Mouse (Mus musculus): ENCODE measurements around the gene Crk. TPM values are rescaled to one million over a fixed set of nuclear protein-coding genes. Genes with fewer than 3 reads are reported as not detected.

Crk gene
- polyA plus RNA-seq, 1 experiment from 2014 or later, result 116 TPM

DNA sequence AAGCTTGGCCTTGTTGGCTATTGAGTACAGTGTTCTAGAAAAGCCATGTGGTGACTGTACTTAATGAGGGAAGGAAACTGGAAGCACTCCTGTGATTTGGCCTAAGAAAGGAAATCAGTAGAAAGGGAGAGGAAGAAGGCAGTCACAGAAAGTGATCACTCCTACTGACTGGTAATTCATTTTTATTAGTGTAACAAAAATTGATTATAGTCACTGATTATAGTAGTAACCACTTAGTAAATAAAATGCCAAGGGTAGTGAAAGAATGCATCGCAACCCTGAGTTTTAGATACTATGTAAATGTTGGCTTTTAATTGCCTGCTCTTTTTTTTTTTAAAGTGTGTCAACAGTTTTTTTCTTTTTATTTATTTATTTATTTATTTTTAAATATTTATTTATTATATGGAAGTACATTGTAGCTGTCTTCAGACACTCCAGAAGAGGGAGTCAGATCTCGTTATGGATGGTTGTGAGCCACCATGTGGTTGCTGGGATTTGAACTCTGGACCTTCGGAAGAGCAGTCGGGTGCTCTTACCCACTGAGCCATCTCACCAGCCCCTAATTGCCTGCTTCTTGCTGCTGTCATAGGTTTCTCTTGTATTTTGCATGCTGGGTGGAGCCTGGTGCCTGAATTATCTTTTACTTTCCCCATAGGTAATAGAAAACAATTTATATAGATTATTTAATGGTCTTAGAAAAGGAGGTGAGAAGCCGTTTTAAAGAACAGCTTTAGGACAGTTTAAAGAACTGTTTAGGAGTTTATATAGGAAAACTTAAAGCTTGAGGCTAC, 56.6 kb downstream of the Crk start:
- Histone ChIP-seq H3K36me3 (0 out of 2 replicates have a peak, but pooled peaks cover 3% of the 10 kb centered on the region), H3K27me3 (replicated peaks) (no peaks in the 10 kb centered on the region), H3K4me3 (replicated peaks) (peak overlapping the region; percentile 88; the same call in 1 of the 2 replicates), H3K27ac (no peak overlapping the region), H3K4me2 (peak overlapping the region; percentile 59), H3K9ac (no peak overlapping the region), H3K9me3 (no peaks in the 10 kb centered on the region), H3K4me1 (peaks cover 25% of the 10 kb centered on the region)
- 66% methylated on average over 5 of the region's 5 CpGs for WGBS
- no peak for ATAC-seq (ENCODE audit: insufficient read depth, low FRiP score, low read depth)

DNA sequence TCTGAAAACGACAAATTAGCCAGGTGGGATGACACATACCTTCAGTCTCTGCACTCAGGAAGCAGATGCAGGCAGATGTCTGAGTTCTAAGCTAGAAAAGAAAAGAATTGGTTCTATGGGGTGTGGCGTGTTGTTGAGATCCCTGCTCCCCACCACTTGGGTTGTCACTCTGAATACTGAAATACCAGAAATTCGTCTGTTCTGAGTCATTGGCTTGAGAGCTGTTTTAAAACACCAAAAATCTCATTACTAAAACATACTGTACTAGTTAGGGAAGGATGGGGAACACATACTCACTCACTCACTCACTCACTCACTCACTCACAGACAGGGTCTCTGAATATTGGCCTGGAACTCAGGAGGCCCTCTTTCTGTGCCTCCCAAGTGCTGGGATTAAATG, 57.9 kb downstream of the Crk start:
- 40% methylated on average over 3 of the region's 3 CpGs for WGBS
- no peaks in the 10 kb centered on the region for H3K27me3 ChIP-seq (replicated peaks)
- H3K4me3 ChIP-seq (replicated peaks), result no peak overlapping the region
- peaks cover 23% of the 10 kb centered on the region for H3K4me1 ChIP-seq
- no peak for ATAC-seq (ENCODE audit: insufficient read depth, low FRiP score, low read depth)
- no peak overlapping the region for H3K9ac ChIP-seq
- no peaks in the 10 kb centered on the region for H3K9me3 ChIP-seq
- 0 out of 2 replicates have a peak, but pooled peaks cover 3% of the 10 kb centered on the region for H3K36me3 ChIP-seq
- peak overlapping the region; percentile 5; the same call in 1 of the 2 replicates for H3K4me2 ChIP-seq
- no peak overlapping the region for H3K27ac ChIP-seq

DNA sequence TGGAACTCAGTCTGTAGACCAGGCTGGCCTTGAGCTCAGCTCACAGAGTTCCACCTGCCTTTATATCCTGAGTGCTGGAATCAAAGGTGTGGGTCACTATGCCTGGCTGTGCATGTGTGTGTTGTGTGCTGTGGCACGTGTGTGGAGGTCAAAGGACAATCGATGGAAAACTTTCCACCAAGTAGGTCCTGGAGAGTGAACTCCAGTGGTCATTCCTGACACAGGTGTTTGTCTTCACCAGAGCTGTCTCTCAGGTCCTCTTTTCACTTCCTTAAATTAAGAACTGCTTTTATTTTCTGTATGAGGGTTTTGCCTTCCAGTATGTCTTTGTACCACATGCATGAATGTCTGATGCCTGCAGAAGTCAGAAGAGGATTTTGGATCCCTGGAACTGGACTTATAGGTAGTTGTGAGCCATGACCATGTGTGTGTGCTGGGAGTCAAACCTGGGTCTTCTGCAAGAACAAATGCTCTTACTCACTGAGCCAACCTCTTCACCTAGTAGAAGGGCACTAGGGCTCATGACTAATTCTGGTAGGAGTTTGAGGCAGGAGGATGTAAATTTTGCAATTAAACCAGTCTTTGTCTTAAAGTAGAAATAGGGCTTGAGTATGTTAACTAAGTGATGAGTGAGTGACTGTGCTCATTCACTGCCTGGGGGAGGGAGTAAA, 58.9 kb downstream of the Crk start:
- Histone ChIP-seq H3K27me3 (replicated peaks) (no peaks in the 10 kb centered on the region), H3K36me3 (0 out of 2 replicates have a peak, but pooled peaks cover 3% of the 10 kb centered on the region), H3K27ac (no peak overlapping the region), H3K9ac (no peak overlapping the region), H3K4me1 (peaks cover 20% of the 10 kb centered on the region), H3K4me2 (no peak overlapping the region), H3K9me3 (no peaks in the 10 kb centered on the region), H3K4me3 (replicated peaks) (no peak overlapping the region)
- 63% methylated on average over 2 of the region's 2 CpGs for WGBS
- ATAC-seq (ENCODE audit: insufficient read depth, low FRiP score, low read depth), result no peak

DNA sequence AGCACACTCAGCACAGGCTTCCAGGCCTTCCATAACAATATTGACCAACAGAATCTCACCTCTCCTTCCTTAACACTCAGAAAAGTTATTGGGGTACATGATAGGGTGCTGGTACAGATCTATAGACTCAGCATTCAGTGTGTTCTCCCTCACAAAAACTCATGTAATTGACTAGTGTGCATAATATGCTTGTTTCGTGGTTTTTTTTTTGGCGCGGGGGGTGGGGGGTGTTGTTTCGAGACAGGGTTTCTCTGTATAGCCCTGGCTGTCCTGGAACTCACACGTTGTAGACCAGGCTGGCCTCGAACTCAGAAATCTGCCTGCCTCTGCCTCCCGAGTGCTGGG, 59.4 kb downstream of the Crk start:
- no peak overlapping the region for H3K4me2 ChIP-seq
- ATAC-seq (ENCODE audit: insufficient read depth, low FRiP score, low read depth), result no peak
- 0 out of 2 replicates have a peak, but pooled peaks cover 3% of the 10 kb centered on the region for H3K36me3 ChIP-seq
- H3K9ac ChIP-seq, result no peak overlapping the region
- H3K27ac ChIP-seq, result no peak overlapping the region
- no peaks in the 10 kb centered on the region for H3K27me3 ChIP-seq (replicated peaks)
- 93% methylated on average over 7 of the region's 7 CpGs for WGBS
- H3K4me1 ChIP-seq, result peaks cover 20% of the 10 kb centered on the region
- H3K4me3 ChIP-seq (replicated peaks), result no peak overlapping the region
- no peaks in the 10 kb centered on the region for H3K9me3 ChIP-seq

DNA sequence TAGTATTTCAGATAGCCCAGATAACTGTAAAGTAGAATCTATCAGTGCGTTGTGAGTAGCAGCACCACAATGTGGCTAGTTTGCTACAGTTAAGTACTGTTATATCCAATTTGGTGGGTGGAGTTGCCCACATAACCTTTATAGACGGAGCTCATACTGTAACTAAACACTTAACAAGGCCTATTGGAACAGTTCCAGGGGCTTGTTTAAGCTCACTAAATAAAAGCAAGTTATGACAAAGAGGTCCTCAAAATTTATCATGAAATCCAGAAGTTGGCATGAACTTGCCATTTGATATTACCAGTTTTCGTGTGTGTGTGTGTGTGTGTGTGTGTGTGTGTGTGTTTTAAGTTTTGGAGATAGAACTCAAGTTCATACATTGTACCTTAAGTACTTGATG, 61.1 kb downstream of the Crk start:
- no peak for ATAC-seq (ENCODE audit: insufficient read depth, low FRiP score, low read depth)
- 42% methylated on average over 3 of the region's 3 CpGs for WGBS
- no peaks in the 10 kb centered on the region for H3K9me3 ChIP-seq

DNA sequence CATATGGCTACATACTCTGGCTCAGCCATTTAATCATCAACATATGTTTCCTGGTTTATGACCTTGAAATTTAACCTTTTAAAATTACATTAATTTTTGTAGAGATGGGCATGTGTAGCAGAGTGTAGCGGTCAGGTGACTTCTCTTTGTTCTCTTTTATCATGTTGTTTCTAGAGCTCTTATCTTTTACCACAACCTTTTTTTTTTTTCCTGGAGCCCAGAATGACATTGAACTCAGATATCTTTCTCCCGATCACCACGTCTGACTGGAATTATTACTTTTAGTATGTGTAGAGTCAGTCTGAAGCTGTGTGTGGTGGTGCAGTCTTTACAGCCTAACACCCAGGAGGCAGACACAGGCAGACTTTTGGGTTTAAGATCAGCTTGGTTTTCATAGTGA, 62.6 kb downstream of the Crk start:
- 55% methylated on average over 3 of the region's 3 CpGs for WGBS
- H3K27me3 ChIP-seq (replicated peaks), result no peaks in the 10 kb centered on the region
- no peak overlapping the region for H3K27ac ChIP-seq
- no peak overlapping the region for H3K4me2 ChIP-seq
- H3K9me3 ChIP-seq, result no peaks in the 10 kb centered on the region
- no peak overlapping the region for H3K4me3 ChIP-seq (replicated peaks)
- H3K9ac ChIP-seq, result no peak overlapping the region
- no peak for ATAC-seq (ENCODE audit: insufficient read depth, low FRiP score, low read depth)
- H3K4me1 ChIP-seq, result peaks cover 10% of the 10 kb centered on the region
- H3K36me3 ChIP-seq, result 0 out of 2 replicates have a peak, but pooled peaks cover 3% of the 10 kb centered on the region

More for the DNA sequence above, 61.1 kb downstream of the Crk start:
- Histone ChIP-seq H3K27me3 (replicated peaks) (no peaks in the 10 kb centered on the region), H3K4me2 (no peak overlapping the region), H3K27ac (no peak overlapping the region), H3K4me1 (peaks cover 15% of the 10 kb centered on the region), H3K36me3 (0 out of 2 replicates have a peak, but pooled peaks cover 3% of the 10 kb centered on the region), H3K9ac (no peak overlapping the region), H3K4me3 (replicated peaks) (no peak overlapping the region)

DNA sequence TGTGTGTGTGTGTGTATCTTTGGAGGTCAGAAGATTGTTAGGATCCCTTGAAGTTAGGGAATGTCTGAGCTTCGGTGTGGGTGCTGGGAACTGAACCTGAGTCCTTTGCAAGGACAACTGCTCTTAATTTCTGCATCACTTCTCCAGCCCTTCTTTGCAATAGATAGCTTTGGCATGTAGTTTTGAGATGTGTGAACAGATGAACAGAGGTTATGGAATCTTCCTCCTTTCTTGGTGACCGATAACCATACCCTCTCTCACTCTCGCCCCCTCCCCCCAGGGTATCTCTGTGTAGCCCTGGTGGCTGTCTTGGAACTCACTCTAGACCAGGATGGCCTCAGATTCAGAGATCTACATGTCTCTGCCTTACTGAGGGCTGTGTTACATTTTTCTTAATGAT, 65.7 kb downstream of the Crk start:
- Histone ChIP-seq H3K9ac (no peak overlapping the region), H3K9me3 (no peaks in the 10 kb centered on the region), H3K27ac (no peak overlapping the region), H3K4me2 (no peak overlapping the region), H3K36me3 (no peaks in the 10 kb centered on the region), H3K27me3 (replicated peaks) (no peaks in the 10 kb centered on the region), H3K4me3 (replicated peaks) (no peak overlapping the region), H3K4me1 (0 out of 2 replicates have a peak, but pooled peaks cover 10% of the 10 kb centered on the region)
- no peak for ATAC-seq (ENCODE audit: insufficient read depth, low FRiP score, low read depth)
- whole genome bisulfite sequencing, result 90% methylated on average over 3 of the region's 3 CpGs

DNA sequence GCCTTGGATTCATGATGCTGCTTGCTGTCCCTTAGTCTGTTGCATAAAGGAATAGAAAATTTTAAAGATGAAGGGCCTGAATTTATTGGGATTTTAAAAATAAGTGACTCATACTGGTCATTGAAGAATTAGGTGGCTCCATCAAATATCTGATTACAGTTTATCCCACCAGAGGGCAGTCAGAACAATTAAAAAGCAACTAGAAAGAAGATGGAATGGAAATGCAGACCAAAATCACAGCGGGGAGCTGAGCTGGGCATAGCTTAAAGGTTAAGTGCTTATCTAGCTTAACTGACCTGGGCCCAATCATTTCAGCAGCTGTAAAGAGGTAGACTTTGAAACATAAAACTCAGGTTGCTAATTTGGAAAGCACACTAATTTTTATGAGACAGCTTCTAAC, 71.5 kb downstream of the Crk start:
- no peak overlapping the region for H3K27ac ChIP-seq
- H3K27me3 ChIP-seq (replicated peaks), result no peaks in the 10 kb centered on the region
- no peak overlapping the region for H3K9ac ChIP-seq
- H3K4me3 ChIP-seq (replicated peaks), result no peak overlapping the region
- H3K4me1 ChIP-seq, result 0 out of 2 replicates have a peak, but pooled peaks cover 6% of the 10 kb centered on the region
- H3K9me3 ChIP-seq, result no peaks in the 10 kb centered on the region
- H3K4me2 ChIP-seq, result no peak overlapping the region
- WGBS, result 63% methylated on average over 1 of the region's 1 CpGs
- no peaks in the 10 kb centered on the region for H3K36me3 ChIP-seq
- no peak for ATAC-seq (ENCODE audit: insufficient read depth, low FRiP score, low read depth)

DNA sequence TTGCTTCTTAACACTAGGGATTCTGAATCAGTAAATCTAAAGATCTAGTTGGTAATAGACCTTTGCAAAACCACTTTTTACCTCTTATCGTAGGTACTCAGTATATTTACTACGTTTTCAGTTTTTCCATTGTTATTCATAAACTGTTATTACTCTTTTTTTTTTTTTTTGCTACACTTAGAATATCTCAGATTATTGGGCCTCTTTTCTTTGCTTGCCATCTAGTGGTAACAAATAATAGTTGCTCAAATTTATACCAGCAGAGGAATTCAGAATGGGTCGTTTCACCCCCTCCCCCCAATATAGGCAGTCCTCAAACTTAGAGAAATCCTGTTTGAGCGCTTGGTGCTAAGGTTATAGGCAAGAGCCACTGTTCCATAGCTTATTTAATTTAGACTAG, 72.0 kb downstream of the Crk start:
- WGBS, result 71% methylated on average over 4 of the region's 4 CpGs
- H3K36me3 ChIP-seq, result peaks cover 4% of the 10 kb centered on the region; the same call in 1 of the 2 replicates
- no peak overlapping the region for H3K27ac ChIP-seq

More for the DNA sequence above, 72.0 kb downstream of the Crk start:
- H3K4me3 ChIP-seq (replicated peaks), result no peak overlapping the region
- ATAC-seq (ENCODE audit: insufficient read depth, low FRiP score, low read depth), result no peak
- H3K9ac ChIP-seq, result no peak overlapping the region
- no peaks in the 10 kb centered on the region for H3K27me3 ChIP-seq (replicated peaks)
- H3K4me2 ChIP-seq, result no peak overlapping the region
- H3K9me3 ChIP-seq, result no peaks in the 10 kb centered on the region
- H3K4me1 ChIP-seq, result 0 out of 2 replicates have a peak, but pooled peaks cover 6% of the 10 kb centered on the region

Other genes with a start within 250 kb of the Crk start
- gene Serpinf2, start 239.7 kb upstream of the Crk start, polyA plus RNA-seq (2015; fragmentation: Nextera tagmentation; extraction: Ambion mirVana), result 50.0 and 64.1 TPM in 2 replicates
- 6.0 and 6.4 TPM in 2 replicates for gene Wdr81, start 224.5 kb upstream of the Crk start, polyA plus RNA-seq (2015; fragmentation: Nextera tagmentation; extraction: Ambion mirVana)
- 19.7 and 22.3 TPM in 2 replicates for gene Tlcd2, start 217.5 kb upstream of the Crk start, polyA plus RNA-seq (2015; fragmentation: Nextera tagmentation; extraction: Ambion mirVana)
- gene Prpf8, start 192.4 kb upstream of the Crk start, polyA plus RNA-seq (2015; fragmentation: Nextera tagmentation; extraction: Ambion mirVana), result 49.9 and 58.6 TPM in 2 replicates
- 1.0 and 1.1 TPM in 2 replicates for gene Rilp, start 169.2 kb upstream of the Crk start, polyA plus RNA-seq (2015; fragmentation: Nextera tagmentation; extraction: Ambion mirVana)
- gene Scarf1, start 165.7 kb upstream of the Crk start, polyA plus RNA-seq (2015; fragmentation: Nextera tagmentation; extraction: Ambion mirVana), result 6.3 and 7.1 TPM in 2 replicates
- gene Slc43a2, start 147.6 kb upstream of the Crk start, polyA plus RNA-seq (2015; fragmentation: Nextera tagmentation; extraction: Ambion mirVana), result 4.9 and 6.3 TPM in 2 replicates
- gene Pitpna, start 91.2 kb upstream of the Crk start, polyA plus RNA-seq (2015; fragmentation: Nextera tagmentation; extraction: Ambion mirVana), result 82.4 and 83.4 TPM in 2 replicates
- 18.9 and 20.2 TPM in 2 replicates for gene Inpp5k, start 48.3 kb upstream of the Crk start, polyA plus RNA-seq (2015; fragmentation: Nextera tagmentation; extraction: Ambion mirVana)
- 55.5 and 56.4 TPM in 2 replicates for gene Myo1c, start 28.8 kb upstream of the Crk start, polyA plus RNA-seq (2015; fragmentation: Nextera tagmentation; extraction: Ambion mirVana)
- 701 and 790 TPM in 2 replicates for gene Ywhae, start 53.6 kb downstream of the Crk start, polyA plus RNA-seq (2015; fragmentation: Nextera tagmentation; extraction: Ambion mirVana)
- 1.4 and 1.5 TPM in 2 replicates for gene Doc2b, start 116.8 kb downstream of the Crk start, polyA plus RNA-seq (2015; fragmentation: Nextera tagmentation; extraction: Ambion mirVana)